Mouse (Mus musculus) limb, embryonic 13.5 days (tissue): ENCODE data around the gene Gm45716. TPM values are rescaled to one million over a fixed set of nuclear protein-coding genes. Genes with fewer than 3 reads are reported as not detected.
A peak's percentile ranks its signal among the peaks of the same experiment; 100 is the strongest.

ENCODE experiments used
- ATAC-seq: fragments of 200-750 bp; cut with Nextera tagmentation; 2 replicates; pipeline ENCODE4 v1.8.0; 2017; ENCODE audit warnings: low read depth, moderate number of reproducible peaks, moderate TSS enrichment; ENCODE audit not compliant: low FRiP score
- H3K27ac ChIP-seq: fragments of 300-500 bp; sonication (generic); 2 replicates; pipeline ENCODE4 v1.5.1; 2015; ENCODE audit warnings: inconsistent platforms, mild to moderate bottlenecking, moderate library complexity
- H3K27me3 ChIP-seq: fragments of 300-500 bp; sonication (generic); 2 replicates; pipeline ENCODE4 v1.6.1; 2015; ENCODE audit warnings: mild to moderate bottlenecking, inconsistent platforms
- H3K36me3 ChIP-seq: fragments of 300-500 bp; sonication (generic); 2 replicates; pipeline ENCODE4 v1.6.1; 2015; ENCODE audit warnings: inconsistent platforms, mild to moderate bottlenecking, moderate library complexity
- H3K4me1 ChIP-seq: fragments of 300-500 bp; sonication (generic); 2 replicates; pipeline ENCODE4 v1.6.1; 2015; ENCODE audit warnings: inconsistent platforms
- H3K4me2 ChIP-seq: fragments of 300-500 bp; sonication (generic); replicated peaks from 2 replicates; pipeline ENCODE4 v1.6.1; 2015; ENCODE audit warnings: inconsistent platforms, mild to moderate bottlenecking, moderate library complexity
- H3K4me3 ChIP-seq: fragments of 300-500 bp; sonication (generic); 2 replicates; pipeline ENCODE4 v1.5.1; 2015; ENCODE audit warnings: moderate library complexity, mild to moderate bottlenecking, inconsistent platforms
- H3K9ac ChIP-seq: fragments of 300-500 bp; sonication (generic); 2 replicates; pipeline ENCODE4 v1.6.1; 2015; ENCODE audit warnings: mild to moderate bottlenecking, inconsistent platforms
- H3K9me3 ChIP-seq: fragments of 300-500 bp; sonication (generic); 2 replicates; pipeline ENCODE4 v1.6.1; 2016; ENCODE audit warnings: inconsistent platforms
- WGBS: fragments of 180-500 bp; shearing (Covaris S2); methylation state at CpG from one replicate; pipeline ENCODE4 v1.1.7; 2015; 5-methylcytosine and 5-hydroxymethylcytosine counted together
- polyA plus RNA-seq: library from polyadenylated mRNA; unstranded; fragments of >200 nt; fragmentation: Nextera tagmentation; extraction: Ambion mirVana; gene quantifications from 2 replicates; pipeline ENCODE4 v1.2.1, GENCODE M21; 2015

Gm45716 gene
- polyA plus RNA-seq, 1 experiment from 2014 or later, result 8.3 TPM

DNA sequence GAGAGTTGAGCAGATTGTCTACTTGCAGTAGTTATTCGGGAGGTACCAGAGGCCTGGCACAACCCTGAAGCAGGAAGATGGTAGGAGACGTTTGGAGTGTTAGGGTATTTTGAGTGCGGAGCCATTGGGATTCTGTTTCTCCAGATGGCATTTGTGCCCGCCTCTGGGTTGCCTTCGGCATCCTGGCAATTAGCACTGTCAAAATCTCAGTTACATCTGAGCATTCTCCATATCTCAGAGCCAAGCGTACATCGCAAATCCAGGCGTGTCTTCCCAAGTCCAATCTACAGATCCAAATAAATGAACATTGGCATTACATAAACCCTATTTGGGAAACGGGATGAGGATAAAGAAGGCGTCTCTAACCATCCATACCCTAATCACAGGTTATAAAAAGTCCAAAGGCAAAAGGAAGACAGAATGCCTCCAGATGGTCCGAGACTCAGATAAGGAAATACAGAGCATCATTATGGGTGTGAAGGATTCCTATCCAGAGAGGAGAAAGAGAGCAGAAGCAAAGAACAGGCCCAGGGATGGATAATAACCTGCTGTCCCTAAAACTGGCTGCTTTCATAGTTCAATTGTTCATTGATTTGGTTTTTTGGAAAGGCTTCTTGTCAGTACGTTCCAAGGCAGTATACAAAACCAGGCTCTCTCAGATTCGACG, 11.7 kb upstream of the Gm45716 start:
- WGBS, result 88% methylated on average over 14 of the region's 14 CpGs
- Histone ChIP-seq H3K27ac (no peak overlapping the region), H3K9ac (no peak overlapping the region), H3K4me2 (no peak overlapping the region), H3K36me3 (no peaks in the 10 kb centered on the region), H3K4me1 (no peaks in the 10 kb centered on the region), H3K9me3 (no peaks in the 10 kb centered on the region; the same call in 1 of the 2 replicates), H3K27me3 (no peaks in the 10 kb centered on the region), H3K4me3 (no peak overlapping the region)
- no peak for ATAC-seq

DNA sequence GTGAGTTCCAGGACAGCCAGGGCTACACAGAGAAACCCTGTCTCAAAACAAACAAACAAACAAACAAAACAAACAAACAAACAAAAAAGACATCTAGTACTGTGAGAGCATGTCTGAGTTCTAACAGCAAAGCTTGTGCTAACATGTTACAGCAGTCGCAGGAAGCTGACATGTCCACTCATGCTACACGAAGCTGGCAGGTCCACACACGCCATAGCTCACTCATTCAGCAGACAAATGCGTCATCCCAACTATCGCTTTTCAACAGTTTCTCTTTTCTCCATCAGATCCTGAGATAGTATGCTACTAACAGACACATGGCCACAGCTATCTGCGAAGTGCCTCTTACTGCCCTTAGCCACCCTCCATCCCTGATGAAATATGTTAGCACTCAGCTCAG, 10.1 kb upstream of the Gm45716 start:
- Histone ChIP-seq H3K9ac (no peak overlapping the region), H3K4me3 (no peak overlapping the region), H3K27ac (no peak overlapping the region), H3K4me2 (no peak overlapping the region), H3K4me1 (no peaks in the 10 kb centered on the region), H3K36me3 (no peaks in the 10 kb centered on the region), H3K27me3 (no peaks in the 10 kb centered on the region), H3K9me3 (no peaks in the 10 kb centered on the region; the same call in 1 of the 2 replicates)
- ATAC-seq, result no peak
- 96% methylated on average over 6 of the region's 6 CpGs for WGBS

DNA sequence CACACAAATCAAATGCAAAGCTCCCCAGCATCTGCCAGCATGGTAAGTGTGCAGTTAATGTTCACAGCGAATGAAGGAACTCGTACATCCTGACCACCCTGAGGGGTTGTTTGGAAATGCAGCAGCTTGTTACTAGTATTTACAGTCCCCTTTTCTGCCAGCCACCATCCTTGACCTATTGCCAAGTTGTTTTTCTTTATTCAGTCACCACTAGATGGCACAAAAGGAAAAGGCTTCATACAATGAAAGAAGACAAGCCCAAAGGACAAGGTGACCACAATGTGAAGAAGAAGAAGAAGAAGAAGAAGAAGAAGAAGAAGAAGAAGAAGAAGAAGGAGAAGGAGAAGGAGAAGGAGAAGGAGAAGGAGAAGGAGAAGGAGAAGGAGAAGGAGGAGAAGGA, 4.1 kb upstream of the Gm45716 start:
- WGBS, result 15% methylated on average over 2 of the region's 2 CpGs
- Histone ChIP-seq H3K36me3 (no peaks in the 10 kb centered on the region), H3K4me1 (no peaks in the 10 kb centered on the region), H3K4me2 (no peak overlapping the region), H3K9me3 (no peaks in the 10 kb centered on the region), H3K27ac (no peak overlapping the region), H3K4me3 (no peak overlapping the region), H3K27me3 (no peaks in the 10 kb centered on the region), H3K9ac (no peak overlapping the region)
- ATAC-seq, result no peak

GRCm38 (mm10) chr11:90184756-90185155, 2.7 kb upstream of the Gm45716 start:
- no peaks in the 10 kb centered on the region for H3K36me3 ChIP-seq
- no peak overlapping the region for H3K4me3 ChIP-seq
- no peaks in the 10 kb centered on the region for H3K27me3 ChIP-seq
- H3K4me1 ChIP-seq, result no peaks in the 10 kb centered on the region
- H3K9me3 ChIP-seq, result no peaks in the 10 kb centered on the region
- H3K4me2 ChIP-seq, result no peak overlapping the region
- WGBS, result 85% methylated on average over 4 of the region's 4 CpGs
- H3K27ac ChIP-seq, result no peak overlapping the region
- no peak overlapping the region for H3K9ac ChIP-seq
- ATAC-seq, result no peak

GRCm38 (mm10) chr11:90190156-90190555, 2.7 kb downstream of the Gm45716 start:
- no peaks in the 10 kb centered on the region for H3K36me3 ChIP-seq
- no peaks in the 10 kb centered on the region for H3K27me3 ChIP-seq
- H3K4me1 ChIP-seq, result no peaks in the 10 kb centered on the region
- no peak overlapping the region for H3K4me3 ChIP-seq
- no peak overlapping the region for H3K9ac ChIP-seq
- WGBS, result 100% methylated on average over 3 of the region's 3 CpGs
- ATAC-seq, result no peak
- no peak overlapping the region for H3K4me2 ChIP-seq
- H3K27ac ChIP-seq, result no peak overlapping the region
- no peaks in the 10 kb centered on the region for H3K9me3 ChIP-seq

DNA sequence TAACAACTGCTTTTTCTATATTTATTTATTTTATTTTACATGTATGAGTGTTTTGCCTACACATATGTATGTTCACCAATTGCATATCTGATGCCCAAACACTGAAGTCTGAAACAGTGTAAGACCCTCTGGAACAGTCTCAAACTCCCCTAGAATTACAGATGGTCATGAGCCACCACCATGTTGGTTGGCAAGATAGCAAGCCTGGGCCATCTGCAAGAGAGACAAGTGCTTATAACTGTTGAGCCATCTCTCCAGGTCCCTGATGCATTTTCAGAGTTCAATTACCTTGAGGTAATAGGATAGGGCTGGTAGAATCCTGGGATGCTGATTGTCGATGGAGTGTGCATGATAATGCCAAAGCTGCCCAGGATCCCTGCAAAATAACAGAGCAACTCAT, 7.5 kb downstream of the Gm45716 start:
- Histone ChIP-seq H3K27ac (no peak overlapping the region), H3K4me3 (no peak overlapping the region), H3K4me1 (no peaks in the 10 kb centered on the region), H3K9ac (no peak overlapping the region), H3K4me2 (no peak overlapping the region), H3K27me3 (no peaks in the 10 kb centered on the region), H3K36me3 (no peaks in the 10 kb centered on the region), H3K9me3 (no peaks in the 10 kb centered on the region)
- 78% methylated on average over 1 of the region's 1 CpGs for WGBS
- ATAC-seq, result no peak

DNA sequence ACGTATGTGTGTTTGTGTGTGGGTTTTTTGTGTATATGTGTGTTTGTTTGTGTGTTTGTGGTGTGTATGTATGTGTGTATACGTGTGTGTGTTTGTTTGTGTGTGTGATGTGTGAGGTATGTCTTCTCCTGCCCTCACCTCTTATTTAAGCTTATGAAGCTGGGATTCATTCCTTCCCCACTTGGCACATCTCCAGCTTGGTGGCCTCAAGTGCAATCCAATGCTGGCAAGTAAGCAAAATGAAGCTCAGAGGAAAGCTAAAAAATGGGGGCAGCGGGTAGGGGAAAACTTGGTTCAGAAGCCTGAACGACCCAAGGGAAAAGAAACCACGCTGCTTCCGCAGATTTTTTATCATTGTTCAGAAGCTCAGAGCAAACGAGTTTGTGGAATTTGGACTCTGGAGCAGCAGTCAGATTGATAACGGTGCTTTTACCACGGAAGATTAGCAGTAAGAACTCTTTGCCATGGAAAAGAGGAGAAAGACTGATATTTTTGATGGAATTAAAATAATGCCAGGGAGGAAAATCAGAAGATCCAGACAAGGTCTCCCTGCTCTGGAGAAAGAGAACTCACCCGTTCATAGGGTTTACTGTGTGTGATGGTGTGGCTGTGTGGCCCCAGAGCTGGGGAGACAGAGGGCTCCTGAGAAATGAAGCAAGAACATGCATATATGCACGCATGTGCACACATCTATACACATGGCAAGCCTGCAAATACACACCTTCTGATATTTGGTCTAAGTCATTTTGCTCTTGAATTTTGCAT, 8.5 kb downstream of the Gm45716 start:
- H3K9me3 ChIP-seq, result no peaks in the 10 kb centered on the region
- H3K4me1 ChIP-seq, result no peaks in the 10 kb centered on the region
- no peak overlapping the region for H3K27ac ChIP-seq
- no peak for ATAC-seq
- H3K36me3 ChIP-seq, result no peaks in the 10 kb centered on the region
- H3K9ac ChIP-seq, result no peak overlapping the region
- no peak overlapping the region for H3K4me2 ChIP-seq
- WGBS, result 77% methylated on average over 11 of the region's 11 CpGs
- H3K4me3 ChIP-seq, result no peak overlapping the region
- no peaks in the 10 kb centered on the region for H3K27me3 ChIP-seq

GRCm38 (mm10) chr11:90196521-90197215, 9.2 kb downstream of the Gm45716 start:
- no peak for ATAC-seq
- H3K27me3 ChIP-seq, result no peaks in the 10 kb centered on the region
- no peak overlapping the region for H3K9ac ChIP-seq
- 80% methylated on average over 12 of the region's 12 CpGs for WGBS
- H3K36me3 ChIP-seq, result no peaks in the 10 kb centered on the region
- no peaks in the 10 kb centered on the region for H3K9me3 ChIP-seq
- no peaks in the 10 kb centered on the region for H3K4me1 ChIP-seq
- no peak overlapping the region for H3K4me3 ChIP-seq
- H3K27ac ChIP-seq, result no peak overlapping the region
- H3K4me2 ChIP-seq, result no peak overlapping the region

DNA sequence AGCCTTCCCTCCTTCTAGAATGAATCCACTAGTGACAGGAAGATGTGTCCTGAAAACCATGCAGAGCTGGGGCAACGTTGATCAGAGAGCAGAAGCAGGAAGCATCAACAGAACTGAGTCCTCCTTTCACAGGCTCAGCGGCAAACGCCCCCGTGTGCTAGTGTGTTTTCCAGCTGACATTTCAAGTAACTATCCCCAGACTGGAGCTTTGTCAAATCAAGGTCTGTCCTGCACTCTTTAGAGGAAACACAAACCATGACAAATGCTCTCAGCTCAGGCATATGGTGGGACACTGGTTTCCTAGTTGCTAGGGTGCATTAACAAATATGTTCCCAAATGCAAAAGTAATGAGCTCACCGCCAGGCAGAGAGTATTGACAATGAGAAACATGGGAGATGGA, 10.6 kb downstream of the Gm45716 start:
- Histone ChIP-seq H3K4me1 (no peaks in the 10 kb centered on the region), H3K36me3 (no peaks in the 10 kb centered on the region), H3K4me3 (no peak overlapping the region), H3K9ac (no peak overlapping the region), H3K9me3 (no peaks in the 10 kb centered on the region), H3K4me2 (no peak overlapping the region), H3K27me3 (no peaks in the 10 kb centered on the region), H3K27ac (no peak overlapping the region)
- WGBS, result 70% methylated on average over 5 of the region's 5 CpGs
- ATAC-seq, result no peak

DNA sequence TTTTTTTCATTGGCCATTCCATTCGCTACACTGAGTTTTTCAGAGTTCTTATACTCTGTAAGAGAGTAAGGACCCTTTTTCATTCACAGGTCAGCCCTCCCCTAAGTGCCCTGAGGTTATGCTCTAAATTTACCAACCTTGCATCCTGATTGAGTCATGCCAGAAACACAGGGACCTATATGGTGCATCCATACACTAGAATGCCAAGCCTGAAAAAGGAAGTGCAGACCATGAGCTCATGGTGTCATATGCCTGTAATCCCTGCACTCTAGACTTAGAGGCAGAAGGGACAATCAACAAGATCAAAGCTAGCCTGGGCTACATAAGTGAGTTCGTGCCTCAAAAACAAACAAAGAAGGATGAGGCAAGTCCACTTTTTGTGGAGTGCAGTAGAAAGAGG, 13.3 kb downstream of the Gm45716 start:
- H3K9me3 ChIP-seq, result no peaks in the 10 kb centered on the region
- WGBS, result 80% methylated on average over 2 of the region's 2 CpGs
- H3K4me2 ChIP-seq, result no peak overlapping the region
- no peaks in the 10 kb centered on the region for H3K4me1 ChIP-seq
- ATAC-seq, result no peak
- no peak overlapping the region for H3K9ac ChIP-seq
- no peak overlapping the region for H3K4me3 ChIP-seq
- H3K36me3 ChIP-seq, result no peaks in the 10 kb centered on the region
- no peak overlapping the region for H3K27ac ChIP-seq
- no peaks in the 10 kb centered on the region for H3K27me3 ChIP-seq

GRCm38 (mm10) chr11:90214246-90214645, 26.8 kb downstream of the Gm45716 start:
- Histone ChIP-seq H3K4me2 (no peak overlapping the region), H3K27me3 (no peaks in the 10 kb centered on the region), H3K9me3 (no peaks in the 10 kb centered on the region), H3K4me1 (no peaks in the 10 kb centered on the region), H3K9ac (no peak overlapping the region), H3K27ac (no peak overlapping the region), H3K36me3 (no peaks in the 10 kb centered on the region), H3K4me3 (no peak overlapping the region)
- WGBS, result 85% methylated on average over 7 of the region's 7 CpGs
- ATAC-seq, result no peak

GRCm38 (mm10) chr11:90220022-90220645, 32.7 kb downstream of the Gm45716 start:
- Histone ChIP-seq H3K9me3 (no peaks in the 10 kb centered on the region), H3K4me3 (no peak overlapping the region), H3K27ac (0 out of 2 replicates have a peak overlapping the region, but pooled peaks have one; percentile 3), H3K36me3 (no peaks in the 10 kb centered on the region), H3K4me1 (peaks cover 12% of the 10 kb centered on the region), H3K27me3 (no peaks in the 10 kb centered on the region), H3K9ac (no peak overlapping the region), H3K4me2 (no peak overlapping the region)
- WGBS, result 58% methylated on average over 6 of the region's 6 CpGs
- no peak for ATAC-seq
